Mouse (Mus musculus) frontal cortex, adult (tissue): ENCODE results near the gene Wwc1.
A peak's percentile ranks its signal among the peaks of the same experiment; 100 is the strongest.

ENCODE experiments used
- ATAC-seq: cut with Nextera tagmentation; 2 replicates; pipeline ENCODE4 v1.9.2; 2017; ENCODE audit warnings: mild to moderate bottlenecking, moderate library complexity, mixed read lengths; ENCODE audit not compliant: low TSS enrichment

Wwc1 gene

GRCm38 (mm10) chr11:35980411-35980917 is at the start of gene Wwc1:
Gene Wwc1, minus strand, starts transcription at chr11:35980527.
- ATAC-seq: peak; percentile 39

- ATAC-seq: peak; percentile 38; the same call in 1 of the 2 replicates
Measured at GRCm38 (mm10) chr11:36020009-36020408, 39.7 kb upstream of the Wwc1 start.

GRCm38 (mm10) chr11:36013179-36013578 is 32.9 kb upstream of the Wwc1 start:
- no peak for ATAC-seq

GRCm38 (mm10) chr11:36009281-36010208 is 29.2 kb upstream of the Wwc1 start:
- no peak for ATAC-seq

GRCm38 (mm10) chr11:36002900-36003299 is 22.6 kb upstream of the Wwc1 start:
- no peak for ATAC-seq

GRCm38 (mm10) chr11:36001282-36001970 is 21.1 kb upstream of the Wwc1 start:
- ATAC-seq: peak; percentile 90

- ATAC-seq: no peak
Measured at GRCm38 (mm10) chr11:36000585-36001281, 20.4 kb upstream of the Wwc1 start.

- no peak for ATAC-seq
Measured at GRCm38 (mm10) chr11:36000038-36000437, 19.7 kb upstream of the Wwc1 start.

- no peak for ATAC-seq
Measured at GRCm38 (mm10) chr11:35998048-35998447, 17.7 kb upstream of the Wwc1 start.

- ATAC-seq: no peak
Measured at GRCm38 (mm10) chr11:35995310-35995709, 15.0 kb upstream of the Wwc1 start.

GRCm38 (mm10) chr11:35991846-35992245 is 11.5 kb upstream of the Wwc1 start:
- ATAC-seq: peak; percentile 80

GRCm38 (mm10) chr11:35989967-35990366 is 9.6 kb upstream of the Wwc1 start:
- no peak for ATAC-seq

GRCm38 (mm10) chr11:35985841-35986393 is 5.6 kb upstream of the Wwc1 start:
- ATAC-seq: peak; percentile 94

GRCm38 (mm10) chr11:35982734-35983133 is 2.4 kb upstream of the Wwc1 start:
- no peak for ATAC-seq

- ATAC-seq: peak; percentile 20
Measured at GRCm38 (mm10) chr11:35979733-35980410, 455 bp downstream of the Wwc1 start.

- peak; percentile 31 for ATAC-seq
Measured at GRCm38 (mm10) chr11:35979266-35979732, 1.0 kb downstream of the Wwc1 start.

GRCm38 (mm10) chr11:35977796-35978195 is 2.5 kb downstream of the Wwc1 start:
- ATAC-seq: no peak

GRCm38 (mm10) chr11:35977096-35977495 is 3.2 kb downstream of the Wwc1 start:
- no peak for ATAC-seq

- no peak; the same call in 1 of the 2 replicates for ATAC-seq
Measured at GRCm38 (mm10) chr11:35976482-35976881, 3.8 kb downstream of the Wwc1 start.

- no peak for ATAC-seq
Measured at GRCm38 (mm10) chr11:35974632-35975450, 5.5 kb downstream of the Wwc1 start.
